Mouse (Mus musculus) Patski (cell line): ENCODE measurements around the gene Ampd3. TPM values are rescaled to one million over a fixed set of nuclear protein-coding genes. Genes with fewer than 3 reads are reported as not detected.

ENCODE experiments used
- ATAC-seq: fragments of 100-300 bp; one replicate; pipeline ENCODE4 v1.8.0; 2021
- CTCF ChIA-PET: fragments of 350-600 bp; sonication (Branson Sonifier 250); formaldehyde crosslinking; loops from one replicate; lab custom pipeline; 2022; ENCODE audit warnings: inconsistent platforms; lab: Charles Lee
- POLR2A ChIA-PET: fragments of 350-600 bp; sonication (Branson Sonifier 250); formaldehyde crosslinking; loops from one replicate; lab custom pipeline; 2022; ENCODE audit warnings: antibody characterized with exemption, inconsistent platforms; lab: Charles Lee
- DNase-seq: peaks from one replicate; pipeline ENCODE4 v3.0.0-alpha.2; 2011; ENCODE audit warnings: low read depth, low spot score
- H3K27me3 ChIP-seq: fragments of 371-371 bp; one replicate; pipeline ENCODE4 v1.5.1; 2021
- CTCF ChIP-seq: fragments of 100-300 bp; IDR thresholded peaks from one replicate; pipeline ENCODE4 v1.5.1; 2021
- in situ Hi-C: fragments of 300-500 bp; cut with MboI; formaldehyde crosslinking; loops from 3 replicates; pipeline ENCODE4 v1.11.1; 2018; ENCODE audit warnings: low pct_unique_long_range_greater_than_20kb, mixed read lengths
- polyA plus RNA-seq: library from polyadenylated mRNA; unstranded; gene quantifications from one replicate; pipeline ENCODE4 v1.2.3, GENCODE M21; 2021

The Ampd3 gene
- polyA plus RNA-seq, 1 experiment from 2014 or later, result 59.3 TPM

DNA sequence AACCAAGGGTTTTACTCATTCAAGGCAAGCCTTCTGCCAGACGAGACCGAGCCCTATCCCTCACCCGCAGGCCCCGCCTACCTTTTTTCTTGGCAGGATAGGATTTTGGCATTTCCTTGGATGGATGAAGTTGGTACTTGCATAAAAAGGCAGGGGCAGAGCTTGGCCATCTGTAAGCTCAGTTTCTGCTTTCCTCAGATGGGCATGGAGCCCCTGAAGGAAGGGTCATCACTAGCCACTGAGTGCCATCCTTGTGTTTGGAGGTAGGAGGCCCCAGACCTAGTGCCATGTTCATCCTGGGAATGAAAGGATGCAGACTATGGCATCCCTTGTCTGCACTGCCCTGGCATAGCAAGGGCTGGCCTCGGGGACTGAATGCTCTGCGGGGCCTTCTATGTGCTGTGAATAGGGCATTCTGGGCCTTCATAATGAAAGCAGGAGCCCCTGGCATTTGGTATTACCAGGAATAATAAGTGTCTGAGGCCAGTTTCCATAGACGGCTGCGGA, 11.7 kb downstream of the Ampd3 start:
- ATAC-seq, result no peak
- POLR2A ChIA-PET, result interaction anchor here (0.6 to 1.0 kb wide), 2 partner anchors 8 to 10 kb away, joined by 3 to 8 read pairs; no protein-coding TSS in a partner anchor

GRCm38 (mm10) chr7:110780520-110780919, 12.5 kb downstream of the Ampd3 start:
- DNase-seq (no peak), ATAC-seq (peak; percentile 49)
- no peak for TF ChIP-seq CTCF
- CTCF ChIA-PET, result interaction anchor here (0.9 to 1.3 kb wide), 2 partner anchors 21 to 53 kb away, joined by 3 to 5 read pairs; no protein-coding TSS in a partner anchor
- in situ Hi-C loops, result no loop called here
- POLR2A ChIA-PET, result interaction anchor here (0.6 to 1.0 kb wide), 3 partner anchors 9 to 995 kb away, joined by 3 to 8 read pairs (median 6); no protein-coding TSS in a partner anchor
- H3K27me3 ChIP-seq, result no peaks in the 10 kb centered on the region

More for the DNA sequence above, 11.7 kb downstream of the Ampd3 start:
- no peak for DNase-seq
- no peaks in the 10 kb centered on the region for H3K27me3 ChIP-seq
- no peak for TF ChIP-seq CTCF
- in situ Hi-C loops, result no loop called here
- CTCF ChIA-PET, result interaction anchor here (0.9 to 1.3 kb wide), 2 partner anchors 22 to 52 kb away, joined by 3 to 5 read pairs; no protein-coding TSS in a partner anchor

DNA sequence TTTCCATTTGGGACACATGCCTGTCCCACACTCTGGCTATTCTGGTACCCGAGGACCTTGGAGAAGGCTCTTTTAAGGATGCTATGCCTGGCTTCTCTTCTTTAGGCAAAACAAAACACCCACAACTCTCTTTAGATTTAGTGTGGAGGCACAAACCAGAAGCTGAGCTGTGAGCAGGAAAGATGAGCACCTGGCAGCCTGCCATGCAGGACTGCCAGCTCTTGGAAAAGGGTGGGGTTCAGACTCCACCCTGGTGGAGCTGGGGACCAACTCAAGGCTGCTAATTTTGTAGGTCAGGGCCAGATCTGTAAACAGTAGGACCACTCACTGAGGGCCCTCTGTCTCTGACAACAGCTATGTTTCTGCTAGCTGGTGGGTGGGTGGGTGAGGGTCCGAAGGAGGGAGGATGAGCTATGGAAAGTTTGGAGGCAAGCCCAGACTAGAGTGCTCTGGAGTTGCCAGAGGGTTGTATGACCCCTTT, 13.3 kb downstream of the Ampd3 start:
- in situ Hi-C loops, result no loop called here
- POLR2A ChIA-PET, result interaction anchor here (0.7 kb wide), 1 partner anchor 103 kb away, joined by 3 read pairs; no protein-coding TSS in a partner anchor
- TF ChIP-seq CTCF, result no peak
- ATAC-seq (no peak), DNase-seq (no peak)
- H3K27me3 ChIP-seq, result no peaks in the 10 kb centered on the region
- CTCF ChIA-PET, result interaction anchor here (1.2 to 1.3 kb wide), 2 partner anchors 16 to 20 kb away, joined by 3 to 5 read pairs; no protein-coding TSS in a partner anchor

DNA sequence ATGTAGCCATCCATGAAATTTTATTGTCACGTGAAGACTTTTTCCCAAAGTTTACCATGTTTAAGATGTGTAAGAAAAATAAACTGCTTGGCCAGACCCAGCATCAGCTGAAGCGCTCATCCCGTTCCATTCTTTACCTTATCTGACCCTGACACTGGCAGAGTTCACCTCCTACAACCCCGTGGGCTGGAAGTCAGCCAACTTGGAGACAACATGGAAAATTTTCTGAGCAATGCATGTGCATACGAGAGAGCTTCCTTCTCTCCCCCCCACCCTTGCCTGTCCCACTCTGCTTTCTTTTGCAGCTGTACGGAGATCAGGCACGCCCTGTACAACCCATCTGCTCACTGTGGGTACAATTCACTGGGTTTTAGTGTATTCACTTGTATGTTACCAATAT, 14.1 kb downstream of the Ampd3 start:
- in situ Hi-C loops, result no loop called here
- H3K27me3 ChIP-seq, result no peaks in the 10 kb centered on the region
- no peak for TF ChIP-seq CTCF
- no peak for DNase-seq
- ChIA-PET POLR2A (interaction anchor here (0.5 to 1.0 kb wide), 2 partner anchors 10 to 14 kb away, joined by 3 to 4 read pairs; no protein-coding TSS in a partner anchor), CTCF (interaction anchor here (1.2 to 1.6 kb wide), 2 partner anchors 11 to 15 kb away, joined by 3 to 4 read pairs; no protein-coding TSS in a partner anchor)
- no peak for ATAC-seq

DNA sequence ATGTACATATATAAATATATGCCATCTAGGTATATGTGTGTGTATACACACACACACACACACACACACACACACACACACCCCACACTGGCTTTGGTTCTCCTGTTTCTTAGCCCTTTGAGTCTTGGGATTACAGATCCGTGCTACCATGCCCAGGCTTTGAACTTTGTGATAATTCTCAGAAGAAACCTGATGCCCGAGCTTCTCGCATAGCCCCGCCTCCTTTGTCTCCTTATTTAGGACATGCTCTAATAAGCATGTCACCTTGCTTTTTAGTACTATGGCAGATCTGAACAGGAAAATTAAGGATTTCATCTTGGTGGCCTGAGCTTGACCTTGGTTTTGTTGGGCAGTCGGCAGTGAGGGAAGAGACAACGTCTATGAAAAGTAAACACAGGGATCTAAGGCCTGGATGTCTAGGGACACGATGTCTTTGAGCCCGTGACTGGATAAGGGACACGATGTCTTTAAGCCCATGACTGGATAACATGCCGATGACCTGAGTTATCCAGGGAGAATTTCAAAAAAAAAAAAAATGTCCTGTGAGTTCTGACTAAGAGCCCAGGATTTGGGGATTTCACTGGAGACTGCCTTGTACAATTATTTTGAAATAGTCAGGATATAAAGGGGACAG, 15.0 kb downstream of the Ampd3 start:
- TF ChIP-seq CTCF, result no peak
- H3K27me3 ChIP-seq, result no peaks in the 10 kb centered on the region
- no peak for DNase-seq
- POLR2A ChIA-PET, result interaction anchor here (0.5 to 1.0 kb wide), 4 partner anchors 10 to 195 kb away, joined by 3 to 4 read pairs (median 3); no protein-coding TSS in a partner anchor
- no peak for ATAC-seq
- in situ Hi-C loops, result no loop called here
- CTCF ChIA-PET, result interaction anchor here (0.8 to 1.7 kb wide), 4 partner anchors 10 to 48 kb away, joined by 3 to 6 read pairs (median 4); no protein-coding TSS in a partner anchor

DNA sequence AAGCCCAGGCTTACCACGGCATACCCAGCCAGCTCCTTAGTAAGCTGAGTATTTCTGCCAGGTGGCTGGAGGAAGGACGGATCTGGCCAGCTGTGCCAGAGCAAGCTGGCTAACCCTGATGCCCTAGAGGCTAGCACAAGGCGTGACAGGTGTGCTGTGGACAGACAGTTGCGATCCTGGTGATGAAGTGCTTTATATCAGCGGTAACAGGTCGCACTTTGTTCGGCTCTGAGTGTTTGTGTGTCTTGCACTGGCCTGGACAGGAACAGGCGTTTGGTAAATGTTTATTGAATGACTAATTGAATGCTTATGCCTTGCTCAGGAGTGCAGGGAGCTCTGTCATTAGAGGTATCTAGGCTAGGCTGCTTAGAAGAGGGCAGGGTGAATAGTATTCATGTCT, 17.0 kb downstream of the Ampd3 start:
- ATAC-seq, result peak; percentile 33
- POLR2A ChIA-PET, result interaction anchor here (1.9 to 3.2 kb wide), 2 partner anchors 10 to 17 kb away, joined by 5 to 14 read pairs; partner anchors contain the start of gene Ampd3
- in situ Hi-C loops, result no loop called here

GRCm38 (mm10) chr7:110785741-110786146, 17.7 kb downstream of the Ampd3 start:
- ChIA-PET CTCF (interaction anchor here (1.0 to 2.0 kb wide), 3 partner anchors 8 to 32 kb away, joined by 3 to 5 read pairs (median 4); no protein-coding TSS in a partner anchor), POLR2A (interaction anchor here (0.7 to 3.2 kb wide), 3 partner anchors 11 to 46 kb away, joined by 3 to 14 read pairs (median 5); partner anchors contain the start of gene Ampd3)
- in situ Hi-C loops, result no loop called here
- no peak for TF ChIP-seq CTCF
- ATAC-seq (no peak), DNase-seq (peak; percentile 90)
- no peaks in the 10 kb centered on the region for H3K27me3 ChIP-seq

More for the DNA sequence above, 17.0 kb downstream of the Ampd3 start:
- H3K27me3 ChIP-seq, result no peaks in the 10 kb centered on the region
- no peak for TF ChIP-seq CTCF
- DNase-seq, result no peak
- CTCF ChIA-PET, result interaction anchor here (1.0 to 2.0 kb wide), 5 partner anchors 11 to 55 kb away, joined by 3 to 5 read pairs (median 3); no protein-coding TSS in a partner anchor

GRCm38 (mm10) chr7:110787310-110787709, 19.3 kb downstream of the Ampd3 start:
- no peak for ATAC-seq
- no peak for TF ChIP-seq CTCF
- ChIA-PET POLR2A (interaction anchor here (3.2 kb wide), 1 partner anchor 13 kb away, joined by 14 read pairs; no protein-coding TSS in a partner anchor), CTCF (interaction anchor here (1.0 to 1.7 kb wide), 3 partner anchors 10 to 19 kb away, joined by 3 to 4 read pairs (median 3); partner anchors contain the start of gene Ampd3)
- in situ Hi-C loops, result no loop called here
- no peaks in the 10 kb centered on the region for H3K27me3 ChIP-seq
- no peak for DNase-seq

- ChIA-PET POLR2A (no interaction called here), CTCF (no interaction called here)
- ATAC-seq (no peak), DNase-seq (no peak)
- in situ Hi-C loops, result loop anchor here (10.0 kb wide), 1 partner anchor 506 kb away; no protein-coding TSS in a partner anchor
- no peaks in the 10 kb centered on the region for H3K27me3 ChIP-seq
- no peak for TF ChIP-seq CTCF
Measured at GRCm38 (mm10) chr7:110790878-110791277, 22.9 kb downstream of the Ampd3 start.

GRCm38 (mm10) chr7:110792201-110792600, 24.2 kb downstream of the Ampd3 start:
- in situ Hi-C loops, result loop anchor here (10.0 kb wide), 1 partner anchor 507 kb away; no protein-coding TSS in a partner anchor
- POLR2A ChIA-PET, result no interaction called here
- DNase-seq (no peak), ATAC-seq (no peak)
- CTCF ChIA-PET, result no interaction called here
- no peaks in the 10 kb centered on the region for H3K27me3 ChIP-seq
- TF ChIP-seq CTCF, result no peak
